Mouse (Mus musculus): ENCODE results near the gene Nrxn2. TPM values are rescaled to one million over a fixed set of nuclear protein-coding genes. Genes with fewer than 3 reads are reported as not detected.

The Nrxn2 gene
- polyA plus RNA-seq, 1 experiment from 2014 or later = 6.2 TPM

DNA sequence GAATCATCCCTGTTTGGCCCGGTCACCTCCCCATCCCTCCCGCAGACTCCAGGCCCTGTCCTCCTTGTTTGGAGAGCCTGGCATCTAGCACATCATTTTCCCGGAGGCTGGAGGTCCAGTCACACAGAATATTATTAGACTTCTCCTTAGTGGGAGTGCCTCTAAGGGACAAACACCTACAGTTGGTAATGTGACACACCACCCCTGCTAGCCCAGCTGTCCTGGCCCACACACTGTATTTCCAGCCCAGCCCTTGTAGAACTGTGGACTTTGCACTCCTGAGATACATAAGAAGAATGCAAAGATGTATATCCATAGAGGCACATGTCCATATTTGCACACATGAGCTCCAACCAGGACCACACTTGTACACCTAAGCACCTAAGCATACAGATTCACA is 103.1 kb downstream of the Nrxn2 start:
- peaks cover 12% of the 10 kb centered on the region; the same call in 1 of the 2 replicates for H3K4me1 ChIP-seq (ENCODE audit: insufficient read depth, low read length)
- H3K4me3 ChIP-seq (ENCODE audit: low read length) = no peak overlapping the region
- 45% methylated on average over 3 of the region's 3 CpGs for WGBS
- no peaks in the 10 kb centered on the region for H3K9me3 ChIP-seq (ENCODE audit: low read length)
- no peak overlapping the region for H3K27ac ChIP-seq (ENCODE audit: low read length)
- no peak for ATAC-seq (ENCODE audit: low FRiP score, low TSS enrichment)
- no peaks in the 10 kb centered on the region for H3K36me3 ChIP-seq (ENCODE audit: insufficient read depth, low read length)
- no peak overlapping the region for H3K4me2 ChIP-seq (replicated peaks; ENCODE audit: low read depth, low read length)
- no peaks in the 10 kb centered on the region for H3K27me3 ChIP-seq (ENCODE audit: insufficient read depth, low read length)
- H3K9ac ChIP-seq (replicated peaks; ENCODE audit: low read length) = no peak overlapping the region

GRCm38 (mm10) chr19:6522289-6522688 is 103.8 kb downstream of the Nrxn2 start:
- H3K4me2 ChIP-seq (replicated peaks; ENCODE audit: low read depth, low read length) = no peak overlapping the region
- H3K27ac ChIP-seq (ENCODE audit: low read length) = no peak overlapping the region
- H3K4me1 ChIP-seq (ENCODE audit: insufficient read depth, low read length) = peaks cover 12% of the 10 kb centered on the region; the same call in 1 of the 2 replicates
- H3K9me3 ChIP-seq (ENCODE audit: low read length) = no peaks in the 10 kb centered on the region
- no peak overlapping the region for H3K9ac ChIP-seq (replicated peaks; ENCODE audit: low read length)
- WGBS = 89% methylated on average over 14 of the region's 14 CpGs
- no peaks in the 10 kb centered on the region for H3K36me3 ChIP-seq (ENCODE audit: insufficient read depth, low read length)
- no peak overlapping the region for H3K4me3 ChIP-seq (ENCODE audit: low read length)
- H3K27me3 ChIP-seq (ENCODE audit: insufficient read depth, low read length) = no peaks in the 10 kb centered on the region
- no peak for ATAC-seq (ENCODE audit: low FRiP score, low TSS enrichment)

- peaks cover 36% of the 10 kb centered on the region for H3K4me1 ChIP-seq (ENCODE audit: insufficient read depth, low read length)
- H3K9me3 ChIP-seq (ENCODE audit: low read length) = no peaks in the 10 kb centered on the region
- no peak overlapping the region for H3K4me2 ChIP-seq (replicated peaks; ENCODE audit: low read depth, low read length)
- no peaks in the 10 kb centered on the region for H3K36me3 ChIP-seq (ENCODE audit: insufficient read depth, low read length)
- H3K4me3 ChIP-seq (ENCODE audit: low read length) = no peak overlapping the region
- 84% methylated on average over 4 of the region's 4 CpGs for WGBS
- no peak overlapping the region for H3K9ac ChIP-seq (replicated peaks; ENCODE audit: low read length)
- no peak for ATAC-seq (ENCODE audit: low FRiP score, low TSS enrichment)
- no peaks in the 10 kb centered on the region for H3K27me3 ChIP-seq (ENCODE audit: insufficient read depth, low read length)
- H3K27ac ChIP-seq (ENCODE audit: low read length) = no peak overlapping the region
These were observed 106.5 kb downstream of the Nrxn2 start for GRCm38 (mm10) chr19:6525023-6525422.

DNA sequence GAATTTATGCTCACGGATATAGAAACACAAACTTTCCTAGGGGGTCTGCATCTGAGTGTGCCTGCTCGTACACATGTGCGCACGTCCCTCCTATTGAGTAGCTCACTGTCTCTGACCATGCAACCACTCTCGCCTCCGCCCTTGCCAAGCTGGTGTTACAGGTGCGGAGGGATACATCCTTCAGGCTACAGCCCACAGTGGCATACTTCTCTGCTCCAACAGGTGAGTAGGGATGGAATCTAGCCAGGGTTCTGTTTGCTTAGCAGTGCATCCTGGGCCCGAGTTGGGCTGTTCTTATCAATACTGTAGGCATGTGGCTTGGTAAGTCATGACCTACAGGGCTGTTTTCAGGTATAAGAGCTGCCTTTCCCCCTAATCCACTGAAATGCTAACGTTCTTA is 107.5 kb downstream of the Nrxn2 start:
- Histone ChIP-seq H3K9ac (replicated peaks; ENCODE audit: low read length) (no peak overlapping the region), H3K27me3 (ENCODE audit: insufficient read depth, low read length) (no peaks in the 10 kb centered on the region; the same call in 1 of the 2 replicates), H3K9me3 (ENCODE audit: low read length) (no peaks in the 10 kb centered on the region), H3K36me3 (ENCODE audit: insufficient read depth, low read length) (no peaks in the 10 kb centered on the region), H3K27ac (ENCODE audit: low read length) (no peak overlapping the region), H3K4me2 (replicated peaks; ENCODE audit: low read depth, low read length) (no peak overlapping the region), H3K4me3 (ENCODE audit: low read length) (no peak overlapping the region), H3K4me1 (ENCODE audit: insufficient read depth, low read length) (peaks cover 41% of the 10 kb centered on the region)
- 91% methylated on average over 9 of the region's 9 CpGs for WGBS
- ATAC-seq (ENCODE audit: low FRiP score, low TSS enrichment) = no peak

DNA sequence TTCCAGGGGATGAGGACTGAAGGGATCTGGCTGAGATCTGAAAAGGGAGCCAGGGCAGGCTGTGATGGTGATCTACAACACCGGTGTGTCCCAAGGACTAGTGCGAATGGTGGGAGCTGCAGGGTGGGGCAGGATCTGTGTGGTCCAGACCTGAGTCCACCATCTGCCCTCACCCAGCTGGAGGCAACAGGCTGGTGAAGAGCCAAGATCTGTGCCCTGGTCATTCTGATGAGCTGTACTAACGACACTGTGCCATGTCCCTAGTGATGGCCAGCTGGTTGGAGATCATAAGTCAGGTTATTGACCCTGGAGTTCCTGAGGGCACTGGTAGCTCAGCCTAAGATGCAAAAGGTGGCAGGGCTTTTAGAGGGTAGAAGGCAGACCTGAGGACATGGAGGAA is 108.9 kb downstream of the Nrxn2 start:
- no peak overlapping the region for H3K27ac ChIP-seq (ENCODE audit: low read length)
- H3K4me1 ChIP-seq (ENCODE audit: insufficient read depth, low read length) = peaks cover 52% of the 10 kb centered on the region
- no peak overlapping the region for H3K4me2 ChIP-seq (replicated peaks; ENCODE audit: low read depth, low read length)
- H3K27me3 ChIP-seq (ENCODE audit: insufficient read depth, low read length) = peaks cover 9% of the 10 kb centered on the region
- H3K4me3 ChIP-seq (ENCODE audit: low read length) = no peak overlapping the region
- WGBS = 90% methylated on average over 3 of the region's 3 CpGs
- H3K9me3 ChIP-seq (ENCODE audit: low read length) = no peaks in the 10 kb centered on the region
- no peak for ATAC-seq (ENCODE audit: low FRiP score, low TSS enrichment)
- no peaks in the 10 kb centered on the region for H3K36me3 ChIP-seq (ENCODE audit: insufficient read depth, low read length)
- no peak overlapping the region for H3K9ac ChIP-seq (replicated peaks; ENCODE audit: low read length)

- Histone ChIP-seq H3K9ac (replicated peaks; ENCODE audit: low read length) (no peak overlapping the region), H3K27me3 (ENCODE audit: insufficient read depth, low read length) (peaks cover 14% of the 10 kb centered on the region), H3K4me2 (replicated peaks; ENCODE audit: low read depth, low read length) (no peak overlapping the region), H3K36me3 (ENCODE audit: insufficient read depth, low read length) (no peaks in the 10 kb centered on the region), H3K9me3 (ENCODE audit: low read length) (no peaks in the 10 kb centered on the region), H3K4me3 (ENCODE audit: low read length) (no peak overlapping the region), H3K27ac (ENCODE audit: low read length) (peak overlapping the region; percentile 76), H3K4me1 (ENCODE audit: insufficient read depth, low read length) (peaks cover 57% of the 10 kb centered on the region)
- 60% methylated on average over 17 of the region's 17 CpGs for WGBS
- ATAC-seq (ENCODE audit: low FRiP score, low TSS enrichment) = peak; percentile 5; the same call in 1 of the 2 replicates
These were observed 109.5 kb downstream of the Nrxn2 start for GRCm38 (mm10) chr19:6527839-6528531.

DNA sequence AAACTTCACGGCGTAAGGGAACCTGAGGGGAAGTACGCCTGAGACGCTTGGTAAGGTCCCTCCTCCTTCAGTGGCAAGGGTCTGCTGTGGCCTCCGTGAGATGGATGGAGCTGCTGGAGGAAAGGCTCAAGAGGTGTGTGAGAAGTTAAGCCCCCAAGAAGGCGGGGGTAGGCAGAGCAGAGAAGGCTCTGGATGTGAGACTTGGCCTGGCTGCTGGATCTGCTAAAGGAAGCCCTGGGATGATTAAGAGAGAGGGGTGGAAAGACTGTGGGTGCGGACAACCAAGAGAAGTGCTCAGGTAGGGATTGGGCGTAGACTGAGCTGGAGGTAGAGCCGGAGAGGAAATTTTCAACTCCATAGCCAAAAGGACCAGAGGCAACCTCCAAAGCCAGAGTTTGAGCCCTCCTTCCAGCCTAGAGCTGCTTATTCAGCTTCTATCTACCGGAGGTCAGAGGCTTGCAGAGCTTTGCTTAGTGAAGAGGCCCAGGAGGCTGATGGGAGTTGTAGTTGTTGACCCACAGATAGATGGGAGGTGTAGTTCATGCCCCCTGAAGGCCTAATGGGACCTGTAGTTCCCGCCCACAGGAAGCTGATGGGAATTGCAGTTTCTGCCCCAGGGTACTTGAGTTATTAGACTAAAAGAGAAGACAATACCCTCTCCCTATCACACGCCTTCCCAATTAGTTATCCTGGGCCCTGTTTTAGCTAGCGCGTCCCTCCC is 110.9 kb downstream of the Nrxn2 start:
- Histone ChIP-seq H3K4me2 (replicated peaks; ENCODE audit: low read depth, low read length) (peak overlapping the region; percentile 92), H3K4me1 (ENCODE audit: insufficient read depth, low read length) (peaks cover 58% of the 10 kb centered on the region), H3K27me3 (ENCODE audit: insufficient read depth, low read length) (peaks cover 20% of the 10 kb centered on the region), H3K9me3 (ENCODE audit: low read length) (no peaks in the 10 kb centered on the region), H3K27ac (ENCODE audit: low read length) (peak overlapping the region; percentile 76), H3K36me3 (ENCODE audit: insufficient read depth, low read length) (no peaks in the 10 kb centered on the region), H3K4me3 (ENCODE audit: low read length) (0 out of 2 replicates have a peak overlapping the region, but pooled peaks have one; percentile 8), H3K9ac (replicated peaks; ENCODE audit: low read length) (peak overlapping the region; percentile 7; the same call in 1 of the 2 replicates)
- ATAC-seq (ENCODE audit: low FRiP score, low TSS enrichment) = peak; percentile 60; the same call in 1 of the 2 replicates
- 51% methylated on average over 14 of the region's 14 CpGs for WGBS

- Histone ChIP-seq H3K4me3 (ENCODE audit: low read length) (0 out of 2 replicates have a peak overlapping the region, but pooled peaks have one; percentile 11), H3K4me1 (ENCODE audit: insufficient read depth, low read length) (peaks cover 55% of the 10 kb centered on the region), H3K9ac (replicated peaks; ENCODE audit: low read length) (no peak overlapping the region), H3K9me3 (ENCODE audit: low read length) (no peaks in the 10 kb centered on the region), H3K4me2 (replicated peaks; ENCODE audit: low read depth, low read length) (peak overlapping the region; percentile 92), H3K27ac (ENCODE audit: low read length) (peak overlapping the region; percentile 1; the same call in 1 of the 2 replicates), H3K36me3 (ENCODE audit: insufficient read depth, low read length) (no peaks in the 10 kb centered on the region), H3K27me3 (ENCODE audit: insufficient read depth, low read length) (peaks cover 20% of the 10 kb centered on the region)
- ATAC-seq (ENCODE audit: low FRiP score, low TSS enrichment) = no peak
- WGBS = 15% methylated on average over 13 of the region's 13 CpGs
These were observed 111.8 kb downstream of the Nrxn2 start for GRCm38 (mm10) chr19:6530359-6530758.

GRCm38 (mm10) chr19:6531011-6531631 is 112.6 kb downstream of the Nrxn2 start:
- H3K9me3 ChIP-seq (ENCODE audit: low read length) = no peaks in the 10 kb centered on the region
- peak overlapping the region; percentile 92 for H3K4me2 ChIP-seq (replicated peaks; ENCODE audit: low read depth, low read length)
- H3K27me3 ChIP-seq (ENCODE audit: insufficient read depth, low read length) = peaks cover 20% of the 10 kb centered on the region
- H3K9ac ChIP-seq (replicated peaks; ENCODE audit: low read length) = peak overlapping the region; percentile 78
- no peaks in the 10 kb centered on the region for H3K36me3 ChIP-seq (ENCODE audit: insufficient read depth, low read length)
- peaks cover 55% of the 10 kb centered on the region for H3K4me1 ChIP-seq (ENCODE audit: insufficient read depth, low read length)
- H3K4me3 ChIP-seq (ENCODE audit: low read length) = peak overlapping the region; percentile 51
- ATAC-seq (ENCODE audit: low FRiP score, low TSS enrichment) = no peak
- under 1% methylated on average over 49 of the region's 56 CpGs for WGBS
- H3K27ac ChIP-seq (ENCODE audit: low read length) = peak overlapping the region; percentile 78

All from kidney, embryonic 16.5 days (tissue).